Mouse (Mus musculus) lung, embryonic 14.5 days (tissue): ENCODE data around the gene Ddah2. TPM values are rescaled to one million over a fixed set of nuclear protein-coding genes. Genes with fewer than 3 reads are reported as not detected.
A peak's percentile ranks its signal among the peaks of the same experiment; 100 is the strongest.

ENCODE experiments used
- ATAC-seq: fragments of 200-750 bp; cut with Nextera tagmentation; 2 replicates; pipeline ENCODE4 v1.8.0; 2017; ENCODE audit warnings: mild to moderate bottlenecking, moderate TSS enrichment, moderate library complexity; ENCODE audit not compliant: insufficient read depth
- DNase-seq: peaks from one replicate; pipeline ENCODE4 v3.0.0-alpha.2; 2015
- H3K27ac ChIP-seq: fragments of 300-500 bp; sonication (generic); 2 replicates; pipeline ENCODE4 v1.5.1; 2014; ENCODE audit warnings: low read depth, mild to moderate bottlenecking, moderate library complexity
- H3K27me3 ChIP-seq: fragments of 300-500 bp; sonication (generic); 2 replicates; pipeline ENCODE4 v1.6.1; 2014; ENCODE audit warnings: low read length, control low read depth; ENCODE audit not compliant: insufficient read depth
- H3K36me3 ChIP-seq: fragments of 300-500 bp; sonication (generic); 2 replicates; pipeline ENCODE4 v1.6.1; 2014; ENCODE audit warnings: control low read depth; ENCODE audit not compliant: insufficient read depth
- H3K4me1 ChIP-seq: fragments of 300-500 bp; sonication (generic); 2 replicates; pipeline ENCODE4 v1.6.1; 2014; ENCODE audit warnings: antibody characterized with exemption, control low read depth; ENCODE audit not compliant: insufficient read depth
- H3K4me2 ChIP-seq: fragments of 300-500 bp; sonication (generic); 2 replicates; pipeline ENCODE4 v1.6.1; 2014; ENCODE audit warnings: mild to moderate bottlenecking
- H3K4me3 ChIP-seq: fragments of 300-500 bp; sonication (generic); 2 replicates; pipeline ENCODE4 v1.5.1; 2014; ENCODE audit warnings: low read depth, low read length
- H3K9ac ChIP-seq: fragments of 300-500 bp; sonication (generic); 2 replicates; pipeline ENCODE4 v1.6.1; 2014
- H3K9me3 ChIP-seq: fragments of 300-500 bp; sonication (generic); 2 replicates; pipeline ENCODE4 v1.6.1; 2016; ENCODE audit warnings: low read depth, low read length, control low read depth
- CTCF ChIP-seq: IDR thresholded peaks from 2 replicates; pipeline ENCODE4 v1.5.1; 2016; ENCODE audit warnings: antibody characterized with exemption, low read depth
- WGBS: fragments of 180-500 bp; shearing (Covaris S2); extraction: QIAGEN DNeasy Blood & Tissue Kit; methylation state at CpG from one replicate; pipeline ENCODE4 v1.1.7; 2014; 5-methylcytosine and 5-hydroxymethylcytosine counted together
- polyA plus RNA-seq: library from polyadenylated mRNA; unstranded; fragments of >200 nt; fragmentation: Nextera tagmentation; extraction: Ambion mirVana; gene quantifications from 2 replicates; pipeline ENCODE4 v1.2.1, GENCODE M21; 2014

Gene Ddah2
- polyA plus RNA-seq, 1 experiment from 2014 or later = 338 TPM

DNA sequence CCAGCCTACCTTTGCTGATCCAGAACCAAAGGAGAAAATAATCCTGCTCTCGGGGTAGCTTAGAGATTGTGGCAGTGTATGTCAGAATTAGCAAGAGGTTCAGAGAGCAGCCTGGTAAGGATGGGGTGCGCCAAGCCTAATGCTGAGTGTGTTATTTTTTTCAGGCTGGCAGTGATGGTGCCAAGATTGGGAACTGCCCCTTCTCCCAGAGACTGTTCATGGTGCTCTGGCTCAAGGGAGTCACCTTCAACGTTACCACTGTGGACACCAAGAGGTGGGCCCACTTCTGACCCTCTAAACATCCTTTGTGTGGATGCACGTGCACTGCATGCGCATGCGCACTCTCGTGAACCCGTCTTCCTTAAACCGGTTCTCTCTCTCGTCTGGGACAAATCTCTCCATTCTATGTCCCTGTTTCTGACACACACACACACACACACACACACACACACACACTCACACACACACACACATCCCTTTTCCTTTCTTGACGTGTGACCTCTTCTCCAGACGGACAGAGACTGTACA, 6.5 kb upstream of the Ddah2 start:
- no peaks in the 10 kb centered on the region for H3K27me3 ChIP-seq
- peak overlapping the region; percentile 87 for H3K9ac ChIP-seq
- H3K27ac ChIP-seq = peak overlapping the region; percentile 99
- H3K36me3 ChIP-seq = peaks cover 52% of the 10 kb centered on the region
- no peak for DNase-seq
- WGBS = 71% methylated on average over 12 of the region's 12 CpGs
- peaks cover 24% of the 10 kb centered on the region for H3K4me1 ChIP-seq
- no peak for ATAC-seq
- no peaks in the 10 kb centered on the region for H3K9me3 ChIP-seq
- H3K4me2 ChIP-seq = peak overlapping the region; percentile 92
- no peak for TF ChIP-seq CTCF
- peak overlapping the region; percentile 54 for H3K4me3 ChIP-seq

- no peaks in the 10 kb centered on the region for H3K27me3 ChIP-seq
- H3K4me3 ChIP-seq = no peak overlapping the region
- WGBS = 89% methylated on average over 7 of the region's 7 CpGs
- H3K27ac ChIP-seq = no peak overlapping the region
- peaks cover 75% of the 10 kb centered on the region for H3K36me3 ChIP-seq
- no peak overlapping the region for H3K4me2 ChIP-seq
- no peak for ATAC-seq
- peaks cover 15% of the 10 kb centered on the region for H3K4me1 ChIP-seq
- TF ChIP-seq CTCF = no peak
- H3K9ac ChIP-seq = no peak overlapping the region
- DNase-seq = no peak
- no peaks in the 10 kb centered on the region for H3K9me3 ChIP-seq
These were observed 2.9 kb upstream of the Ddah2 start for GRCm38 (mm10) chr17:35055691-35056495.

- Histone ChIP-seq H3K4me1 (peaks cover 13% of the 10 kb centered on the region), H3K36me3 (peaks cover 84% of the 10 kb centered on the region), H3K9ac (no peak overlapping the region), H3K9me3 (no peaks in the 10 kb centered on the region), H3K27ac (no peak overlapping the region), H3K4me2 (no peak overlapping the region), H3K4me3 (no peak overlapping the region), H3K27me3 (no peaks in the 10 kb centered on the region)
- TF ChIP-seq CTCF = no peak
- ATAC-seq (no peak), DNase-seq (no peak)
- 66% methylated on average over 3 of the region's 3 CpGs for WGBS
These were observed 1.7 kb upstream of the Ddah2 start for GRCm38 (mm10) chr17:35057090-35057489.

DNA sequence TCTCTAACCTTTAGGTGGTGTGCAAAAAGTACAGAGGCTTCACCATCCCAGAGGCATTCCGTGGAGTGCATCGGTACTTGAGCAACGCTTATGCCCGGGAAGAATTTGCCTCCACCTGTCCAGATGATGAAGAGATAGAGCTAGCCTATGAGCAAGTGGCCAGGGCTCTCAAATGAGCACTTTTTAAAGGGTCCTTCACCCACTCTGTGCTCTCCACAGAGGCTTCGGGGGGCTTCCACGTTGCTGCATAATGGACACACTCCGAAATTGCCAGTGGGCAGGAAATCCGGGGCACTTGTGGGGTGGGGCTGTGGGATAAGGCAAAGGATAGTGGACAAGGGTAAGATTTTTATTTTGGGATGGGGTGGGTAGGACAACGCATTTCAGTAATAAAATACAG, 519 bp upstream of the Ddah2 start:
- Histone ChIP-seq H3K36me3 (peaks cover 83% of the 10 kb centered on the region), H3K4me1 (peaks cover 10% of the 10 kb centered on the region), H3K27me3 (no peaks in the 10 kb centered on the region), H3K9ac (0 out of 2 replicates have a peak overlapping the region, but pooled peaks have one; percentile 83), H3K27ac (peak overlapping the region; percentile 93; the same call in 1 of the 2 replicates), H3K4me3 (peak overlapping the region; percentile 84), H3K4me2 (peak overlapping the region; percentile 97), H3K9me3 (no peaks in the 10 kb centered on the region)
- 49% methylated on average over 9 of the region's 9 CpGs for WGBS
- no peak for TF ChIP-seq CTCF
- ATAC-seq (peak; percentile 0; the same call in 1 of the 2 replicates), DNase-seq (no peak)

GRCm38 (mm10) chr17:35060071-35060470, 1.2 kb downstream of the Ddah2 start:
- no peak for TF ChIP-seq CTCF
- Histone ChIP-seq H3K4me3 (peak overlapping the region; percentile 84), H3K4me1 (peaks cover 10% of the 10 kb centered on the region), H3K4me2 (peak overlapping the region; percentile 97), H3K9ac (peak overlapping the region; percentile 83), H3K27me3 (no peaks in the 10 kb centered on the region), H3K9me3 (no peaks in the 10 kb centered on the region), H3K36me3 (peaks cover 65% of the 10 kb centered on the region), H3K27ac (peak overlapping the region; percentile 93)
- DNase-seq (no peak), ATAC-seq (no peak)
- WGBS = 24% methylated on average over 14 of the region's 14 CpGs

GRCm38 (mm10) chr17:35060737-35061297, 2.0 kb downstream of the Ddah2 start:
- TF ChIP-seq CTCF = no peak
- H3K9ac ChIP-seq = peak overlapping the region; percentile 83
- WGBS = 60% methylated on average over 22 of the region's 22 CpGs

DNA sequence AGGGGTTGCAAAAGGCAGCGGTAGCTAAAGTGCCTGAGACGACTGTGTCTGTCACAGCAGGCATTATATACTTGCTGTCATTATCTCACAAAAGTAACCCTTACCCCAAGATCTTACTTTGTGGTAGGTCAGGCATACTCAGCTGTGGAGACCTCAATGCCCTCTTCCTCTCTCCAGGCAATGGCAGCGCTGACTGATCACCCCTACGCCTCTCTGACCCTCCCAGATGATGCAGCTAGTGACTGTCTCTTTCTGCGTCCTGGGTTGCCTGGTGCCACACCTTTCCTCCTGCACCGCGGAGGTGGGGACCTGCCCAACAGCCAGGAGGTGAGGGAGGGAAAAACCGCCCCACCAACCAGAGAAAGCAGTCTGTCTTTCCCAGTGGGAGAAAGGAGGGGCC, 2.5 kb downstream of the Ddah2 start:
- no peak for DNase-seq
- peaks cover 8% of the 10 kb centered on the region; the same call in 1 of the 2 replicates for H3K27me3 ChIP-seq
- no peak overlapping the region for H3K9ac ChIP-seq
- H3K27ac ChIP-seq = no peak overlapping the region
- H3K4me1 ChIP-seq = peaks cover 10% of the 10 kb centered on the region
- 71% methylated on average over 8 of the region's 8 CpGs for WGBS
- H3K4me2 ChIP-seq = no peak overlapping the region; the same call in 1 of the 2 replicates
- peaks cover 53% of the 10 kb centered on the region for H3K36me3 ChIP-seq
- no peak for ATAC-seq
- TF ChIP-seq CTCF = no peak
- no peaks in the 10 kb centered on the region for H3K9me3 ChIP-seq
- H3K4me3 ChIP-seq = 0 out of 2 replicates have a peak overlapping the region, but pooled peaks have one; percentile 84

More at GRCm38 (mm10) chr17:35060737-35061297, 2.0 kb downstream of the Ddah2 start:
- Histone ChIP-seq H3K27ac (no peak overlapping the region), H3K4me1 (peaks cover 10% of the 10 kb centered on the region), H3K9me3 (no peaks in the 10 kb centered on the region), H3K4me3 (peak overlapping the region; percentile 84), H3K27me3 (0 out of 2 replicates have a peak, but pooled peaks cover 5% of the 10 kb centered on the region), H3K4me2 (peak overlapping the region; percentile 97), H3K36me3 (peaks cover 58% of the 10 kb centered on the region)
- no peak for ATAC-seq
- no peak for DNase-seq
